Mouse (Mus musculus) E14TG2a.4 (cell line): Measurements from ENCODE around the gene Ppm1h.
A peak's percentile ranks its signal among the peaks of the same experiment; 100 is the strongest.

Experiments
- H3K27me3 ChIP-seq: 2 replicates; pipeline ENCODE4 v1.6.1; 2014; ENCODE audit warnings: low read length, control low read depth; ENCODE audit not compliant: insufficient read depth
- H3K36me3 ChIP-seq: 2 replicates; pipeline ENCODE4 v1.6.1; 2014; ENCODE audit warnings: low read length, control low read depth; ENCODE audit not compliant: insufficient read depth
- H3K4me1 ChIP-seq: replicated peaks from 2 replicates; pipeline ENCODE4 v1.6.1; 2014; ENCODE audit warnings: low read depth, low read length, control low read depth
- H3K4me3 ChIP-seq: replicated peaks from 2 replicates; pipeline ENCODE4 v1.5.1; 2014; ENCODE audit warnings: mild to moderate bottlenecking, low read length
- H3K9me3 ChIP-seq: 2 replicates; pipeline ENCODE4 v1.6.1; 2014; ENCODE audit warnings: low read length, control low read depth
- CTCF ChIP-seq: conservative IDR thresholded peaks from 2 replicates; pipeline ENCODE4 v1.5.1; 2014; ENCODE audit warnings: low read length
- NANOG ChIP-seq: IDR thresholded peaks from 2 replicates; pipeline ENCODE4 v1.6.1; 2014; ENCODE audit warnings: borderline replicate concordance, low read length, mixed read lengths
- POU5F1 ChIP-seq: IDR thresholded peaks from 2 replicates; pipeline ENCODE4 v1.6.1; 2014; ENCODE audit warnings: low read length, borderline replicate concordance

The Ppm1h gene

GRCm38 (mm10) chr10:122678541-122679436 is at the start of gene Ppm1h:
TSS of gene Ppm1h (plus strand) at chr10:122678762.
- H3K27me3 ChIP-seq: peaks cover 52% of the 10 kb centered on the region
- peak within 1 kb of the TSS; percentile 84 for H3K4me3 ChIP-seq
- peaks cover 19% of the 10 kb centered on the region for H3K4me1 ChIP-seq
- no peaks in the 10 kb centered on the region for H3K9me3 ChIP-seq
- H3K36me3 ChIP-seq: no peaks in the 10 kb centered on the region
- TF ChIP-seq CTCF (peak; percentile 13; the same call in 1 of the 2 replicates), NANOG (no peak)

GRCm38 (mm10) chr10:122629003-122629402 is 49.6 kb upstream of the Ppm1h start:
- TF ChIP-seq POU5F1: no peak
- no peak for TF ChIP-seq CTCF
- no peak for TF ChIP-seq NANOG
- no peaks in the 10 kb centered on the region for H3K4me1 ChIP-seq
- no peak overlapping the region for H3K4me3 ChIP-seq
- H3K36me3 ChIP-seq: no peaks in the 10 kb centered on the region
- H3K27me3 ChIP-seq: no peaks in the 10 kb centered on the region
- peaks cover 5% of the 10 kb centered on the region for H3K9me3 ChIP-seq

- no peaks in the 10 kb centered on the region for H3K27me3 ChIP-seq
- H3K9me3 ChIP-seq: peaks cover 26% of the 10 kb centered on the region
- H3K4me3 ChIP-seq: no peak overlapping the region
- TF ChIP-seq NANOG: no peak
- no peak for TF ChIP-seq POU5F1
- no peak for TF ChIP-seq CTCF
- H3K36me3 ChIP-seq: no peaks in the 10 kb centered on the region
- no peaks in the 10 kb centered on the region for H3K4me1 ChIP-seq
These were observed 38.7 kb upstream of the Ppm1h start for GRCm38 (mm10) chr10:122639879-122640278.

GRCm38 (mm10) chr10:122641263-122641795 is 37.2 kb upstream of the Ppm1h start:
- TF ChIP-seq CTCF (no peak), POU5F1 (no peak), NANOG (no peak)
- Histone ChIP-seq H3K9me3 (peaks cover 26% of the 10 kb centered on the region), H3K4me1 (no peaks in the 10 kb centered on the region), H3K27me3 (no peaks in the 10 kb centered on the region), H3K36me3 (no peaks in the 10 kb centered on the region), H3K4me3 (no peak overlapping the region)

GRCm38 (mm10) chr10:122642125-122642524 is 36.4 kb upstream of the Ppm1h start:
- peaks cover 32% of the 10 kb centered on the region for H3K9me3 ChIP-seq
- H3K4me1 ChIP-seq: no peaks in the 10 kb centered on the region
- H3K4me3 ChIP-seq: no peak overlapping the region
- H3K27me3 ChIP-seq: no peaks in the 10 kb centered on the region
- no peaks in the 10 kb centered on the region for H3K36me3 ChIP-seq
- TF ChIP-seq POU5F1 (no peak), NANOG (no peak), CTCF (no peak)

- H3K36me3 ChIP-seq: no peaks in the 10 kb centered on the region
- peaks cover 10% of the 10 kb centered on the region for H3K9me3 ChIP-seq
- no peaks in the 10 kb centered on the region for H3K27me3 ChIP-seq
- H3K4me1 ChIP-seq: no peaks in the 10 kb centered on the region
- TF ChIP-seq CTCF (no peak), NANOG (no peak), POU5F1 (no peak)
- no peak overlapping the region for H3K4me3 ChIP-seq
These were observed 26.6 kb upstream of the Ppm1h start for GRCm38 (mm10) chr10:122651932-122652331.

GRCm38 (mm10) chr10:122652578-122652977 is 26.0 kb upstream of the Ppm1h start:
- Histone ChIP-seq H3K4me1 (no peaks in the 10 kb centered on the region), H3K9me3 (peaks cover 6% of the 10 kb centered on the region; the same call in 1 of the 2 replicates), H3K36me3 (no peaks in the 10 kb centered on the region), H3K4me3 (no peak overlapping the region), H3K27me3 (no peaks in the 10 kb centered on the region)
- TF ChIP-seq CTCF: no peak
- TF ChIP-seq NANOG: no peak
- TF ChIP-seq POU5F1: no peak

GRCm38 (mm10) chr10:122665652-122666051 is 12.9 kb upstream of the Ppm1h start:
- peaks cover 5% of the 10 kb centered on the region; the same call in 1 of the 2 replicates for H3K27me3 ChIP-seq
- no peaks in the 10 kb centered on the region for H3K36me3 ChIP-seq
- no peak for TF ChIP-seq CTCF
- H3K4me1 ChIP-seq: no peaks in the 10 kb centered on the region
- H3K9me3 ChIP-seq: no peaks in the 10 kb centered on the region
- no peak overlapping the region for H3K4me3 ChIP-seq
